Mouse (Mus musculus) kidney, postnatal 0 days (tissue): Measurements from ENCODE around the gene Psmb2. TPM values are rescaled to one million over a fixed set of nuclear protein-coding genes. Genes with fewer than 3 reads are reported as not detected.

ENCODE experiments used
- ATAC-seq: fragments of 200-750 bp; cut with Nextera tagmentation; replicated peaks from 2 replicates; pipeline ENCODE4 v1.8.0; 2017; ENCODE audit warnings: low read depth, moderate number of reproducible peaks, moderate TSS enrichment, moderate library complexity; ENCODE audit not compliant: low FRiP score
- DNase-seq: peaks from one replicate; pipeline ENCODE4 v3.0.0-alpha.2; 2016; ENCODE audit warnings: low spot score
- H3K27ac ChIP-seq: fragments of 300-500 bp; sonication (generic); 2 replicates; pipeline ENCODE4 v1.5.1; 2014; ENCODE audit warnings: mild to moderate bottlenecking
- H3K27me3 ChIP-seq: fragments of 300-500 bp; sonication (generic); 2 replicates; pipeline ENCODE4 v1.6.1; 2014; ENCODE audit warnings: low read length, mixed read lengths; ENCODE audit not compliant: insufficient read depth
- H3K36me3 ChIP-seq: fragments of 300-500 bp; sonication (generic); 2 replicates; pipeline ENCODE4 v1.6.1; 2014; ENCODE audit warnings: low read length, mixed read lengths; ENCODE audit not compliant: insufficient read depth
- H3K4me1 ChIP-seq: fragments of 300-500 bp; sonication (generic); replicated peaks from 2 replicates; pipeline ENCODE4 v1.6.1; 2014; ENCODE audit warnings: antibody characterized with exemption, low read length, mixed read lengths; ENCODE audit not compliant: insufficient read depth
- H3K4me2 ChIP-seq: fragments of 300-500 bp; sonication (generic); 2 replicates; pipeline ENCODE4 v1.6.1; 2014; ENCODE audit warnings: mild to moderate bottlenecking, low read length, moderate library complexity, mixed read lengths
- H3K4me3 ChIP-seq: fragments of 300-500 bp; sonication (generic); replicated peaks from 2 replicates; pipeline ENCODE4 v1.5.1; 2014; ENCODE audit warnings: low read depth, low read length
- H3K9ac ChIP-seq: fragments of 300-500 bp; sonication (generic); 2 replicates; pipeline ENCODE4 v1.6.1; 2014; ENCODE audit warnings: low read depth, low read length
- H3K9me3 ChIP-seq: fragments of 300-500 bp; sonication (generic); replicated peaks from 2 replicates; pipeline ENCODE4 v1.6.1; 2016; ENCODE audit warnings: low read length, inconsistent platforms, mixed read lengths
- CTCF ChIP-seq: IDR thresholded peaks from 2 replicates; pipeline ENCODE4 v1.5.1; 2016; ENCODE audit warnings: antibody characterized with exemption, low read depth, mild to moderate bottlenecking, moderate library complexity
- WGBS: fragments of 180-500 bp; shearing (Covaris S2); extraction: QIAGEN DNeasy Blood & Tissue Kit; methylation state at CpG from one replicate; pipeline ENCODE4 v1.1.7; 2014; 5-methylcytosine and 5-hydroxymethylcytosine counted together
- polyA plus RNA-seq: library from polyadenylated mRNA; unstranded; fragments of >200 nt; fragmentation: Nextera tagmentation; extraction: Ambion mirVana; gene quantifications from 2 replicates; pipeline ENCODE4 v1.2.1, GENCODE M21; 2015

Psmb2 gene
- polyA plus RNA-seq, 1 experiment from 2014 or later: 450 TPM

DNA sequence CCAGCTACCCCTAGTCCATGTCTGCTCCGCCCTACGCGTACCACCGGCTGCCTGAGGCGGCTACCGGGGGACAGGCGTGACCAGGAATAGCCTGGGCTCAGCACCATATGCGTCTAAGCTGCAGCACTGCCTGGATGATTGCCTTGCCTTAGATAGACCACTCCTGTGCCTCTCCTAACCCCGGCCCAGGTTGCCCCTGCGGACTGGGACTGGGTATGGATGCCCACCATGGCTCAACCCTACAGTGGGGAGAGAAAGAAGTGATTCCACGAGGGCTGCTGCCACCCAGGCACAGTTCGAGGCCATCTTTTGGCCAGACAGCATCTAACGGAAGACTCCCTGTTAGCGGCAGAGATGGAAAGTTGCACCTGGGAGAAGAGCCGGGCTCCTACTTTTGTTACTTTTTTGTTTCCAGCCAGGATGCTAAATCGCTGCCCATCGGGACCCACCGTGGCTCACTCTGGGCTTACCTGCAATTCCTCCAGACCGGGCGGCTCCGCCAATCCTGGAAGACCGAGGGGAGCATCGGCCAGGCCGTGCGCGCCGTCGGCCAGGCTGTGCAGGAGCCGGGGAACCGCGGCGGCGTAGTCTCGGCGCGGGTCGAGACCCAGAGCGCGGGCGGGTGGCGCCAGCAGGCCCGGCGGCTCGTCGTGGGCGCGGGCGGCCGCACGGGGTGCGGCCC is 57.4 kb downstream of the Psmb2 start:
- Histone ChIP-seq H3K9me3 (no peaks in the 10 kb centered on the region), H3K36me3 (no peaks in the 10 kb centered on the region), H3K27me3 (peaks cover 62% of the 10 kb centered on the region), H3K27ac (no peak overlapping the region), H3K4me2 (peak overlapping the region; percentile 51), H3K9ac (0 out of 2 replicates have a peak overlapping the region, but pooled peaks have one; percentile 13), H3K4me3 (peak overlapping the region; percentile 31), H3K4me1 (no peaks in the 10 kb centered on the region)
- ATAC-seq: no peak
- WGBS: 3% methylated on average over 47 of the region's 51 CpGs
- no peak for TF ChIP-seq CTCF
- DNase-seq: no peak

- DNase-seq: no peak
- H3K27ac ChIP-seq: no peak overlapping the region
- H3K9ac ChIP-seq: 0 out of 2 replicates have a peak overlapping the region, but pooled peaks have one; percentile 13
- no peak for TF ChIP-seq CTCF
- 1% methylated on average over 59 of the region's 62 CpGs for WGBS
- peak overlapping the region; percentile 31 for H3K4me3 ChIP-seq
- H3K9me3 ChIP-seq: no peaks in the 10 kb centered on the region
- H3K27me3 ChIP-seq: peaks cover 56% of the 10 kb centered on the region
- H3K4me2 ChIP-seq: peak overlapping the region; percentile 51
- no peaks in the 10 kb centered on the region for H3K36me3 ChIP-seq
- ATAC-seq: peak; percentile 23; the same call in 1 of the 2 replicates
- H3K4me1 ChIP-seq: no peaks in the 10 kb centered on the region
Observed at GRCm38 (mm10) chr4:126735382-126736000, 58.1 kb downstream of the Psmb2 start.

DNA sequence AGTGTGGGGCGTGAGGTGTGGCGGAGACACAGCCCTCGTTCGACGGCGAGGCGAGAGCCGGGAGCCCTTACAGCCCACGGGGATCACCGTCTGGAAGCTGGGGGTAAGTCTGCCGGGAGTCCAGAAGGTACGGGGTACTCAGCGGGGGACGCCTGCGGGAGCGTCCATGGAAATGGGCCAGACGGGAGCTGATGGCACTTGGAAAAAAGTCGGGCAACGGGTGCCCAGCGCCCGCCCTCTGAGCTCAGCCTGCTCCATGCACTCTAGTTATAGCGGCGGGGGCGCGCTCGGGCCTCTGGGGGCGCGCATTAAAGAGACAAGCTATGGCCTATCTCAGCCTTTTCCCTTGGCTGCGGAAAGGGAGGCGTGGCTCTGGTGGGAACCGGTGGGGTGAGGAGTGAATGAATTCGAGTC is 58.6 kb downstream of the Psmb2 start, which contains the start of gene Tfap2e:
TSS of gene Tfap2e (minus strand) at position 240 of the 414 bp plus-strand sequence.
- Histone ChIP-seq H3K9ac (0 out of 2 replicates have a peak within 1 kb of the TSS, but pooled peaks have one; percentile 13), H3K27me3 (peaks cover 51% of the 10 kb centered on the region), H3K27ac (no peak within 1 kb of the TSS), H3K4me1 (no peaks in the 10 kb centered on the region), H3K36me3 (no peaks in the 10 kb centered on the region), H3K9me3 (no peaks in the 10 kb centered on the region), H3K4me2 (peak within 1 kb of the TSS; percentile 51), H3K4me3 (peak within 1 kb of the TSS; percentile 31)
- WGBS: 2% methylated on average over 32 of the region's 32 CpGs
- DNase-seq (peak; percentile 56), ATAC-seq (peak; percentile 68)
- no peak for TF ChIP-seq CTCF

DNA sequence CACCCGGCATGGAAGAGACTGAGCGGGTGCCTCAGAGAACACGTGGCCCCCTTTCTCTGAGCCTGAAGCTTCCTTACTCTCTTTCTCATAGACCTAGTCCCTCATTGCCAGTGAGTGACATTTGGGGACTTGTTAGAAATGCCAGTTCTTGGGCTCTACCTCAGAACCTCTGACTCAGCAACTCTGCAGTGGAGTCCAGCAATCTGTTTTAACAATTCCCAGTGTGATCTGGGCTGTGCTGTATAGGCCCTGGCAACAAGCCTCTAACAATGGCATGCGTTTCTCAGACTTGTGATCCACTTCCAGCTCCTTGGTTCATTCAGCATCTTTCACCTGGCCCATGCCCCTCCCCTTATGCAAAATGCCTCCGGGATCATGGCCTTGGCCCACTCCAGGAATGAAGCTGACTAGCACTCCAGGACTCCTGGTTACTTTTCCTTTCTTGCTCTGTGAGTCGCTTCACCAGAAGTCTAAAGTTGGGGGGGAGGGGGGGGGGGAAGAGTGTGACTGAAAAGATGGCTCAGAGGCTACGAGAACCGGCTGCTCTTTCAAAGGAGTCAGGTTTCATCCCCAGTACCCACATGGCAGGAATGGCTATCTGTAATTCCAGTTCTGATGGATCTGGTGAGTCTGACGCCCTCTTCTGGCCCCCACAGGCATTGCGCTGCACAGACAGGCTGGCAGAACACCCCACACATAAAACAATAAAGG is 62.7 kb downstream of the Psmb2 start:
- Histone ChIP-seq H3K9me3 (no peaks in the 10 kb centered on the region), H3K36me3 (peaks cover 10% of the 10 kb centered on the region), H3K4me3 (no peak overlapping the region), H3K4me1 (no peaks in the 10 kb centered on the region), H3K4me2 (no peak overlapping the region), H3K27ac (no peak overlapping the region), H3K9ac (no peak overlapping the region), H3K27me3 (peaks cover 17% of the 10 kb centered on the region)
- 31% methylated on average over 10 of the region's 10 CpGs for WGBS
- peak; percentile 51 for TF ChIP-seq CTCF
- no peak for ATAC-seq
- DNase-seq: no peak

DNA sequence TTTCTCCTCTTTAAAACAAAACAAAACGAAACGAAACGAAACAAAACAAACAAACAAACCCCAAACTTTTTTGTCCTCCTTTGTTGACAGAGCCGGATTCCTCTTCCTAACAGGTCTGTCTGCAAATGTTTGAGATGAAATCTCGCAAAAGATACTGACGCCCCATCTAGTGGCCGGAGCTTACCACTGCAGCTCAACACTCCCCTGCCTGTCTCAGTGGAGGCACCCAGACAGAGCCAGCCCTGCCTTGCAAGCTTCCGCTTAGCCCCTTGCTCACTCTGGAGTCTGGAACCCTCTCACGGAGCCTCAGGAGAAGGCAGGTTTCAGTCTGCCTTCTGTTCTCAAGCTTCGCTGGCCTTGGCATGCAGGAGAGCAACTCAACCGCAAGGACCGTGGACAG is 64.0 kb downstream of the Psmb2 start:
- no peak overlapping the region for H3K9ac ChIP-seq
- no peak overlapping the region for H3K4me2 ChIP-seq

DNA sequence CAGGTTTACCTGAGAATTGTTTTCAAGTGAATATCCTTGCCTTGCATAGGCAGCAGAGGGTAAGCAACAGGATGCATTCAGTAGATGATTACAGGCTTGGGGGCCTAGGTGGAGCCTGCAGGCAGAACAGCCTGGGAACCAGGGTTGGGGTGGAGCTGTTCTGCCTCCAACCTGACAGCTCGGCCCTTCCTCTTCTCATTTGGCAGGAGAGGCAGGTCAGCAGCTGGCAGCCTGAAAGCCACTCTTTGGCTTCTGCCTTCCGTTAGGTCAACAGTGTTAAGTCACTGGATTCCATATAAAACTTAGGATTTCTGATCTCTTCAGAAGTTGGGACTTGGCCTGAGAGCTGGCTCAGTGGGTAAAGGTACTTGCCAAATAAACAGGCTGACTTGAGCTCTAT is 65.5 kb downstream of the Psmb2 start:
- no peak overlapping the region for H3K4me2 ChIP-seq
- 57% methylated on average over 2 of the region's 2 CpGs for WGBS
- ATAC-seq (no peak), DNase-seq (no peak)
- H3K9ac ChIP-seq: no peak overlapping the region
- no peak overlapping the region for H3K4me3 ChIP-seq
- no peaks in the 10 kb centered on the region for H3K9me3 ChIP-seq
- TF ChIP-seq CTCF: no peak
- peaks cover 25% of the 10 kb centered on the region for H3K36me3 ChIP-seq
- H3K27ac ChIP-seq: no peak overlapping the region
- no peaks in the 10 kb centered on the region for H3K4me1 ChIP-seq
- H3K27me3 ChIP-seq: no peaks in the 10 kb centered on the region

More for the DNA sequence above, 64.0 kb downstream of the Psmb2 start:
- H3K4me3 ChIP-seq: no peak overlapping the region
- ATAC-seq (peak; percentile 60), DNase-seq (peak; percentile 88)
- no peaks in the 10 kb centered on the region for H3K9me3 ChIP-seq
- H3K27me3 ChIP-seq: peaks cover 4% of the 10 kb centered on the region
- peak; percentile 90 for TF ChIP-seq CTCF
- WGBS: 3% methylated on average over 12 of the region's 12 CpGs
- no peaks in the 10 kb centered on the region for H3K4me1 ChIP-seq
- H3K27ac ChIP-seq: no peak overlapping the region
- H3K36me3 ChIP-seq: peaks cover 21% of the 10 kb centered on the region
